Mouse (Mus musculus) stomach, postnatal 0 days (tissue): ENCODE results near the gene Mok.

Experiments
- CTCF ChIP-seq: IDR thresholded peaks from 2 replicates; pipeline ENCODE4 v1.5.1; 2016; ENCODE audit warnings: antibody characterized with exemption, low read depth, mild to moderate bottlenecking, moderate library complexity
- EP300 ChIP-seq: optimal IDR thresholded peaks from 2 replicates; pipeline ENCODE3; 2016; ENCODE audit warnings: antibody characterized with exemption

DNA sequence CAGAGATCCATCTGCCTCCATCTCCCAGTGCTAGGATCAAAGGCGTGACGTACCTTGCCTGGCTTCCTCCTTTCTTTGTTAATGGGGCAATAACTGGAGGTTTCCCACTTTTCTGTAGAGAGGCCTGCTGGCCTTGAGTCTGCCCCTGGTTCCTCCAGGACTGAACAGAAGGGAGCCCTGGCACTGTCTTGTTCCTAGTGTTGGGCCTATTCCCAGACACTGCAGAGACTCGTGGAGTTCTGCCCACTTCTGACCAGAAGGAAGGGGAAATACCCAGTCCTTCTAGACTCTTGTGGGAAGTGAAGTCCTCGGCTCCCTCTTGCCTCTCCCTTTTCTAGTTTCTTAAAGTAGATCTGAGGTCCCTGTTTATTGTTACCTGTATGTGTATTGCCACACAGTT, 54.5 kb downstream of the Mok start:
- no peak for TF ChIP-seq CTCF
- no peak for TF ChIP-seq EP300
